Mouse (Mus musculus) lung, postnatal 0 days (tissue): ENCODE results near the gene Bend5.

Experiments
- CTCF ChIP-seq: IDR thresholded peaks from 2 replicates; pipeline ENCODE4 v1.5.1; 2016; ENCODE audit warnings: antibody characterized with exemption, mild to moderate bottlenecking
- EP300 ChIP-seq: IDR thresholded peaks from 2 replicates; pipeline ENCODE4 v1.6.1; 2016; ENCODE audit warnings: antibody characterized with exemption, mild to moderate bottlenecking, control low read depth

- no peak for TF ChIP-seq CTCF
- no peak for TF ChIP-seq EP300
Measured at GRCm38 (mm10) chr4:111472511-111472910, 57.7 kb downstream of the Bend5 start.
